Mouse (Mus musculus) CH12.LX (cell line): Measurements from ENCODE around the gene Tiam1. TPM values are rescaled to one million over a fixed set of nuclear protein-coding genes. Genes with fewer than 3 reads are reported as not detected.

Source experiments
- DNase-seq: peaks from one replicate; pipeline ENCODE4 v3.0.0-alpha.2; 2013; ENCODE audit errors: extremely low read depth
- H3K27ac ChIP-seq: 2 replicates; pipeline ENCODE4 v1.5.1; 2012; ENCODE audit warnings: low read depth, mild to moderate bottlenecking, control low read depth, moderate library complexity; ENCODE audit not compliant: insufficient read depth
- H3K27me3 ChIP-seq: replicated peaks from 2 replicates; pipeline ENCODE3; 2012; ENCODE audit warnings: inconsistent platforms
- H3K36me3 ChIP-seq, 2 experiments: replicated peaks in 1 of 2; 2 replicates each; pipeline versions ENCODE3 to v1.6.1; 2012; ENCODE audit warnings: inconsistent platforms in 1 of 2, low read length in 1 of 2, mild to moderate bottlenecking in 1 of 2, mixed read lengths in 1 of 2, moderate library complexity in 1 of 2; ENCODE audit not compliant: control insufficient read depth in 1 of 2, insufficient read depth in 1 of 2
- H3K4me1 ChIP-seq, 2 experiments: 2 replicates each; pipeline ENCODE4 v1.6.1; 2012; ENCODE audit warnings: inconsistent platforms in 1 of 2, moderate library complexity in 1 of 2; ENCODE audit not compliant: insufficient read depth in 2 of 2, control insufficient read depth in 1 of 2
- H3K4me2 ChIP-seq: 2 replicates; pipeline ENCODE4 v1.6.1; 2012; ENCODE audit warnings: low read depth, mild to moderate bottlenecking, control low read depth; ENCODE audit not compliant: poor library complexity, insufficient read depth, severe bottlenecking
- H3K4me3 ChIP-seq, 3 experiments: fragments of 150-350 bp in 1 of 3; sonication (generic) in 1 of 3; replicated peaks in 1 of 3; 2 replicates each; pipeline versions ENCODE3 to v1.5.1; 2011 to 2012; ENCODE audit warnings: low read depth in 2 of 3, low read length in 2 of 3, mild to moderate bottlenecking in 2 of 3, moderate library complexity in 2 of 3, control low read depth in 1 of 3, improper control_type of control experiment in 1 of 3, inconsistent platforms in 1 of 3, mixed read lengths in 1 of 3; ENCODE audit not compliant: poor library complexity in 1 of 3
- H3K79me2 ChIP-seq: replicated peaks from 2 replicates; pipeline ENCODE4 v1.6.1; 2012; ENCODE audit warnings: mild to moderate bottlenecking, moderate library complexity; ENCODE audit not compliant: control insufficient read depth, poor library complexity, insufficient read depth, severe bottlenecking; ENCODE audit errors: extremely low read depth
- H3K9ac ChIP-seq: 2 replicates; pipeline ENCODE4 v1.6.1; 2012; ENCODE audit warnings: low read depth, mild to moderate bottlenecking, control low read depth, moderate library complexity; ENCODE audit not compliant: insufficient read depth
- H3K9me3 ChIP-seq: replicated peaks from 2 replicates; pipeline ENCODE3; 2012; ENCODE audit warnings: low read length, inconsistent platforms, mixed read lengths
- BHLHE40 ChIP-seq: IDR thresholded peaks from 2 replicates; pipeline ENCODE4 v1.6.1; 2011; ENCODE audit warnings: mild to moderate bottlenecking, low read depth, low read length, improper control_type of control experiment
- CTCF ChIP-seq, 2 experiments: IDR thresholded peaks in 1 of 2; conservative IDR thresholded peaks in 1 of 2; 2 replicates each; pipeline ENCODE4 v1.5.1; 2011 to 2012; ENCODE audit warnings: low read depth in 2 of 2, low read length in 2 of 2, improper control_type of control experiment in 1 of 2, inconsistent platforms in 1 of 2, mild to moderate bottlenecking in 1 of 2, moderate library complexity in 1 of 2
- EP300 ChIP-seq: IDR thresholded peaks from 2 replicates; pipeline ENCODE4 v1.6.1; 2011; ENCODE audit warnings: low read length, improper control_type of control experiment
- ETS1 ChIP-seq: conservative IDR thresholded peaks from 2 replicates; pipeline ENCODE4 v1.6.1; 2012; ENCODE audit warnings: low read depth, mild to moderate bottlenecking, inconsistent platforms, low read length, improper control_type of control experiment, moderate library complexity
- GABPA ChIP-seq: IDR thresholded peaks from 2 replicates; pipeline ENCODE4 v1.6.1; 2012; ENCODE audit warnings: low read depth, low read length, improper control_type of control experiment, inconsistent platforms; ENCODE audit not compliant: insufficient replicate concordance
- HCFC1 ChIP-seq: IDR thresholded peaks from 2 replicates; pipeline ENCODE4 v1.6.1; 2012; ENCODE audit warnings: low read depth, mild to moderate bottlenecking, inconsistent platforms, low read length, improper control_type of control experiment
- IRF4 ChIP-seq: IDR thresholded peaks from 2 replicates; pipeline ENCODE4 v1.6.1; 2014; ENCODE audit warnings: low read depth, mild to moderate bottlenecking, inconsistent platforms, low read length, improper control_type of control experiment
- JUND ChIP-seq: conservative IDR thresholded peaks from 2 replicates; pipeline ENCODE4 v1.6.1; 2011; ENCODE audit warnings: low read depth, low read length, improper control_type of control experiment
- MAX ChIP-seq: IDR thresholded peaks from 2 replicates; pipeline ENCODE4 v1.6.1; 2011; ENCODE audit warnings: low read length, improper control_type of control experiment
- MAZ ChIP-seq: IDR thresholded peaks from 2 replicates; pipeline ENCODE4 v1.6.1; 2012; ENCODE audit warnings: low read depth, mild to moderate bottlenecking, inconsistent platforms, low read length, improper control_type of control experiment, moderate library complexity
- MEF2A ChIP-seq: IDR thresholded peaks from 2 replicates; pipeline ENCODE4 v1.6.1; 2014; ENCODE audit warnings: low read depth, mild to moderate bottlenecking, inconsistent platforms, low read length, improper control_type of control experiment, borderline replicate concordance
- MYC ChIP-seq: IDR thresholded peaks from 2 replicates; pipeline ENCODE4 v1.6.1; 2011; ENCODE audit warnings: low read depth, mild to moderate bottlenecking, improper control_type of control experiment, low read length
- NRF1 ChIP-seq: IDR thresholded peaks from 2 replicates; pipeline ENCODE4 v1.6.1; 2014; ENCODE audit warnings: low read depth, mild to moderate bottlenecking, inconsistent platforms, low read length, improper control_type of control experiment, moderate library complexity
- PAX5 ChIP-seq: IDR thresholded peaks from 2 replicates; pipeline ENCODE4 v1.6.1; 2012; ENCODE audit warnings: low read length, inconsistent platforms, mixed read lengths
- POLR2A ChIP-seq: IDR thresholded peaks from 2 replicates; pipeline ENCODE4 v1.6.1; 2011; ENCODE audit warnings: low read depth, mild to moderate bottlenecking, improper control_type of control experiment, low read length
- POLR2AphosphoS2 ChIP-seq: IDR thresholded peaks from 2 replicates; pipeline ENCODE4 v1.6.1; 2011; ENCODE audit warnings: low read depth, low read length, improper control_type of control experiment
- RCOR1 ChIP-seq: conservative IDR thresholded peaks from 2 replicates; pipeline ENCODE4 v1.6.1; 2012; ENCODE audit warnings: low read depth, mild to moderate bottlenecking, inconsistent platforms, low read length, improper control_type of control experiment
- TBP ChIP-seq: conservative IDR thresholded peaks from 2 replicates; pipeline ENCODE4 v1.6.1; 2011; ENCODE audit warnings: low read depth, low read length, improper control_type of control experiment
- UBTF ChIP-seq: IDR thresholded peaks from 2 replicates; pipeline ENCODE4 v1.6.1; 2012; ENCODE audit warnings: low read depth, mild to moderate bottlenecking, inconsistent platforms, low read length, improper control_type of control experiment, moderate library complexity
- USF1 ChIP-seq: IDR thresholded peaks from 2 replicates; pipeline ENCODE4 v1.6.1; 2014; ENCODE audit warnings: low read depth, mild to moderate bottlenecking, inconsistent platforms, low read length, improper control_type of control experiment
- USF2 ChIP-seq: conservative IDR thresholded peaks from 2 replicates; pipeline ENCODE4 v1.6.1; 2011; ENCODE audit warnings: low read depth, low read length, improper control_type of control experiment
- ZC3H11A ChIP-seq: IDR thresholded peaks from 2 replicates; pipeline ENCODE4 v1.6.1; 2012; ENCODE audit warnings: low read depth, mild to moderate bottlenecking, inconsistent platforms, low read length, improper control_type of control experiment
- ZMIZ1 ChIP-seq: IDR thresholded peaks from 2 replicates; pipeline ENCODE4 v1.6.1; 2012; ENCODE audit warnings: low read depth, mild to moderate bottlenecking, inconsistent platforms, low read length, improper control_type of control experiment
- dilution Hi-C: fragments of 300-500 bp; cut with MboI; formaldehyde crosslinking; loops from 2 replicates; pipeline ENCODE4 v1.14.3; 2020; ENCODE audit warnings: low sequenced_read_pairs; ENCODE audit not compliant: extremely low pct_unique_long_range_greater_than_20kb, extremely low pct_ligation_motif_present
- in situ Hi-C: fragments of 300-500 bp; cut with MboI; formaldehyde crosslinking; loops from 3 replicates; pipeline ENCODE4 v1.14.3; 2019; ENCODE audit warnings: low sequenced_read_pairs, low pct_ligation_motif_present, low pct_unique_long_range_greater_than_20kb, mixed read lengths
- polyA plus RNA-seq: library from polyadenylated mRNA; unstranded; fragments of >175 nt; gene quantifications from 2 replicates; pipeline ENCODE4 v1.2.1, GENCODE M21; 2012; ENCODE audit warnings: low read depth; ENCODE audit not compliant: insufficient read length
- total RNA-seq, 2 experiments: library from RNA; depleted of rRNA; stranded (reverse); fragments of 300-350 nt in 1 of 2; fragments of >200 nt in 1 of 2; gene quantifications; 2 replicates each; pipeline ENCODE4 v1.2.3; 2012 to 2014

Tiam1 gene
- total and polyA plus RNA-seq, 3 experiments = 0.03 to 0.40 (median 0.04) TPM

DNA sequence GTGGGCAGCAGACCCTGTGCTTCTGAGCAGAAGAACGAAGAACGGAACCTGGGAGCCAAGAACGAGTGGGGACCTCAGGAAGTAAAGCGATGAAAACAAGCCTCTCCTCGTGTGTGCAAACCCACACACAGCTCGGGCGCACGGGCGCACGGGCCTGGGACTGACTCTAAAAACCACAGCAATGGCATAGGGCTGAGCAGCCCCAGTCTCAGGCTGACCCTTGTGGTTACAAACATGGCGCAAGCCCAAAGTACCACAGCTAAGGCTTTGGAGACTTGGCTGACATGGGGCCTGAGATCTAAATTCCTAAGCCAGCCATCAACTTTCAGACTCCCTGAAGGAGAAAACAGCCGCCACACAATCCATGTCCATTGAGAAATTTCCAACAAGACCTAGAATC, 239.4 kb downstream of the Tiam1 start:
- peaks cover 35% of the 10 kb centered on the region for H3K9me3 ChIP-seq
- H3K4me1 ChIP-seq = no peaks in the 10 kb centered on the region
- in situ Hi-C loops (no loop called here), dilution Hi-C loops (no loop called here)
- no peaks in the 10 kb centered on the region for H3K27me3 ChIP-seq
- no peak for TF ChIP-seq POLR2A
- no peak for TF ChIP-seq MEF2A
- no peak for TF ChIP-seq HCFC1
- TF ChIP-seq GABPA = no peak
- TF ChIP-seq MAZ = no peak
- no peak for TF ChIP-seq PAX5
- TF ChIP-seq TBP = no peak
- TF ChIP-seq MAX = no peak
- no peak for TF ChIP-seq ZMIZ1
- no peak for TF ChIP-seq USF2
- TF ChIP-seq ETS1 = no peak
- no peak for TF ChIP-seq USF1
- no peak for TF ChIP-seq RCOR1
- TF ChIP-seq JUND = no peak
- no peak for TF ChIP-seq CTCF (conservative IDR thresholded peaks at IDR 0.05 in 1 of 2, IDR thresholded peaks at IDR 0.05 in 1 of 2; ENCODE audit: low read depth in 2 of 2, low read length in 2 of 2)
- TF ChIP-seq BHLHE40 = no peak
- TF ChIP-seq MYC = no peak
- TF ChIP-seq UBTF = no peak
- no peak for TF ChIP-seq POLR2AphosphoS2
- TF ChIP-seq EP300 = no peak
- DNase-seq = no peak
- H3K27ac ChIP-seq = no peak overlapping the region
- H3K4me3 ChIP-seq = no peak overlapping the region
- no peak overlapping the region for H3K4me2 ChIP-seq
- H3K36me3 ChIP-seq = no peaks in the 10 kb centered on the region
- no peak overlapping the region for H3K9ac ChIP-seq
- H3K79me2 ChIP-seq = no peaks in the 10 kb centered on the region

DNA sequence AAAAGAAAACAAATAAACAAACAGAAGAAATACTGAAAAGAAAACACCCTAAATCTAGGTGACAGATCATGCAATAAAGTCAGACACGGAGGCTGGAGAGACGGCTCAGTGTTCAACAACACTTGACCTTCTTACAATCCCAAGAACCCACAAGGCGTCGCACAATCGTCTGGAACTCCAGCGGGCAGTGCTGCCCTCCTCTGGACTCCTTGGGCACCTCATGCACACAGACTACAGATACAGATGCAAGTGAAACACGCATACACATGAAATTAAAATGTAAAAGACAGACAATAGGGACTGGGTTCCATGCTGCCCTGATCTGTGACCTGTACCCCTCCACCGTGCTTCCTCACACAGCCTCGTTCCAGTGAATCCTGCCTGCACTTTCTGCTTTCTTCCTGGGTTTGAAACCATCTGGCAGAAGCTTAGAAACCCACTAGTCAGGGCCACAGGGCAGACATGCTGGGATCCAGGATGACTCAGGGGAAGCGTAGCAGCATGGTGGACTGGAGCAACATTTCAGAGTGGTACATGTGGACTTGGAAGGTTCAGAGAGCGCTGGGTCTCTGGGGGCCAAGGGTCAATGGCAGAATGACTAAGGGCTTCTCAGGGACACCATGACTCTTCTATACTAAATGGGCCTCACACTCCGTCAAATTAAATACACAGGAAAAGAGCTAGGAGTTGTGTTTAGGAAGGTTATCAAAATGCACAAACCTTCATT, 240.8 kb downstream of the Tiam1 start:
- Histone ChIP-seq H3K4me1 (no peaks in the 10 kb centered on the region), H3K4me3 (no peak overlapping the region), H3K27ac (no peak overlapping the region), H3K27me3 (no peaks in the 10 kb centered on the region), H3K9me3 (peaks cover 36% of the 10 kb centered on the region), H3K36me3 (no peaks in the 10 kb centered on the region), H3K79me2 (no peaks in the 10 kb centered on the region), H3K4me2 (no peak overlapping the region), H3K9ac (no peak overlapping the region)
- DNase-seq = no peak
- TF ChIP-seq USF2 (no peak), UBTF (no peak), NRF1 (no peak), POLR2A (no peak), IRF4 (no peak), MEF2A (no peak), ZC3H11A (no peak)
- dilution Hi-C loops (no loop called here), in situ Hi-C loops (no loop called here)
